Mouse (Mus musculus) right cerebral cortex, postnatal 25 days (tissue): ENCODE results near the gene Tifab.

Experiments
- DNase-seq: peaks from one replicate; pipeline ENCODE4 v3.0.0; 2022

The Tifab gene

GRCm38 (mm10) chr13:56175848-56176247, 2.8 kb downstream of the Tifab start:
- DNase-seq, result no peak

- DNase-seq, result no peak
Observed at GRCm38 (mm10) chr13:56172901-56173545, 5.7 kb downstream of the Tifab start.

GRCm38 (mm10) chr13:56172106-56172505, 6.6 kb downstream of the Tifab start:
- DNase-seq, result no peak

- DNase-seq, result no peak
Observed at GRCm38 (mm10) chr13:56168403-56168781, 10.3 kb downstream of the Tifab start.

- DNase-seq, result no peak
Observed at GRCm38 (mm10) chr13:56167446-56168402, 11.0 kb downstream of the Tifab start.

- DNase-seq, result no peak
Observed at GRCm38 (mm10) chr13:56165561-56165960, 13.1 kb downstream of the Tifab start.

- no peak for DNase-seq
Observed at GRCm38 (mm10) chr13:56164372-56164771, 14.3 kb downstream of the Tifab start.

GRCm38 (mm10) chr13:56163751-56164150, 14.9 kb downstream of the Tifab start:
- no peak for DNase-seq

- DNase-seq, result no peak
Observed at GRCm38 (mm10) chr13:56162859-56163258, 15.8 kb downstream of the Tifab start.

GRCm38 (mm10) chr13:56159614-56160363, 18.9 kb downstream of the Tifab start:
- no peak for DNase-seq

- no peak for DNase-seq
Observed at GRCm38 (mm10) chr13:56159016-56159601, 19.6 kb downstream of the Tifab start.

- DNase-seq, result no peak
Observed at GRCm38 (mm10) chr13:56155671-56156070, 23.0 kb downstream of the Tifab start.

- DNase-seq, result no peak
Observed at GRCm38 (mm10) chr13:56155048-56155447, 23.6 kb downstream of the Tifab start.

GRCm38 (mm10) chr13:56152773-56153460, 25.8 kb downstream of the Tifab start:
- no peak for DNase-seq

- no peak for DNase-seq
Observed at GRCm38 (mm10) chr13:56151404-56152226, 27.1 kb downstream of the Tifab start.

GRCm38 (mm10) chr13:56145523-56145922, 33.2 kb downstream of the Tifab start:
- DNase-seq, result no peak

GRCm38 (mm10) chr13:56144021-56144420, 34.7 kb downstream of the Tifab start:
- DNase-seq, result no peak

- no peak for DNase-seq
Observed at GRCm38 (mm10) chr13:56143151-56143513, 35.6 kb downstream of the Tifab start.

- DNase-seq, result no peak
Observed at GRCm38 (mm10) chr13:56142382-56143150, 36.1 kb downstream of the Tifab start.

- DNase-seq, result no peak
Observed at GRCm38 (mm10) chr13:56139167-56139751, 39.4 kb downstream of the Tifab start.
